Mouse (Mus musculus) mammary gland, adult 2 months (tissue): ENCODE results near the gene Spaca5. TPM values are rescaled to one million over a fixed set of nuclear protein-coding genes. Genes with fewer than 3 reads are reported as not detected.

ENCODE experiments used
- polyA plus RNA-seq: library from polyadenylated mRNA; depleted of rRNA; stranded (reverse); fragments of >200 nt; gene quantifications from 2 replicates; pipeline ENCODE4 v1.2.3, GENCODE M21; 2012; ENCODE audit warnings: low replicate concordance; rRNA removed

The Spaca5 gene
- not detected in 2 replicates for polyA plus RNA-seq

DNA sequence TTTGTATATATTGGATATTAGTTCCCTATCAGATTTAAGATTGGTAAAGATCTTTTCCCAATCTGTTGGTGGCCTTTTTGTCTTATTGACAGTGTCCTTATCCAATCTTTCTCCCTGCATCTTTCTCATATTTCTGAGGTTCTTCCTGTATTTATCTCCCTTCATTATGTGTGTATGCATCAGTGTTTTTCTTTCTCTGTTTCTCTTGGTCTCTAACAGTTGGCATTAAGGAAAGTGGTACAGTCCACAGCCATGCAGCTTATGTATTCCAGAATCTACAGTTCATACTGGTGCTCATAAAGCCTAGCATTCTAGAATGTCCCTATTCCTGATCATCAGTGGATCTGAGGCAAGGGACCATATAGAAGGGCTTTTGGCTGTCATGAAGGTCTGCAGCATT is at the start of gene Spaca5:
Gene Spaca5, plus strand, starts transcription at position 301 of the 400 bp plus-strand sequence.

DNA sequence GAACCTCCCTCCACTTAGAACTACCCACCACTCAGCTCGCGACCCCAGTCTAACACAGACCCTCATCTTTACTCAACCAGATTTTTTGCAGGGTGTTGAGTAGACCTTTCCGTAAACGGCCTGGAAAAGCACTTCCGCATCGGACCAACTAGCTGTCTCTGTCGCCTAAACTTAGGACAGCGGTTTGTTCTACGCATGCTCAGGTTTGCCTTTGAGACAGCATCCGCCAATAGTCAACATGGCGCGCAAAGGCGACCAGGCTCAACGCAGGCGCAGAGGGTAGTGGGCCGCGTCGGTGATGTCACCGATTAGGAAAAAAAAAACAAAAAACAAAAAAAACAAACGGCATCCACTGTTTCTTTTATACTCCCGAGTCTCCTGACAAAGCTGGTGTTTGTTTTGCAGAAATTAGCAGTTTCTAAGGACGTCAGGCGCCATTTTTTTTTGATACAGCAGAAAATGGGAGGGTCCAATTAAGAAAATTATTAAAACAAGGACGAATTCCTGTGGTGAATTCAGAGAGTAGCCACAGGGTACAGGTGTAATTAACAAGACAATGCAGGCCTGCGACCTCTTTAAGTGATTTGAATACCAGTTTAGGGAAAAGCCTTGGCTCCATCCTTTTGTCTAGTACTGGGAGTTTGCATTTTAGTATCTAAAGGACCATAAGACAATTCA is 6.2 kb upstream of the Spaca5 start, which contains the start of gene Zfp182:
Gene Zfp182, minus strand, starts transcription at position 451 of the 678 bp plus-strand sequence.

DNA sequence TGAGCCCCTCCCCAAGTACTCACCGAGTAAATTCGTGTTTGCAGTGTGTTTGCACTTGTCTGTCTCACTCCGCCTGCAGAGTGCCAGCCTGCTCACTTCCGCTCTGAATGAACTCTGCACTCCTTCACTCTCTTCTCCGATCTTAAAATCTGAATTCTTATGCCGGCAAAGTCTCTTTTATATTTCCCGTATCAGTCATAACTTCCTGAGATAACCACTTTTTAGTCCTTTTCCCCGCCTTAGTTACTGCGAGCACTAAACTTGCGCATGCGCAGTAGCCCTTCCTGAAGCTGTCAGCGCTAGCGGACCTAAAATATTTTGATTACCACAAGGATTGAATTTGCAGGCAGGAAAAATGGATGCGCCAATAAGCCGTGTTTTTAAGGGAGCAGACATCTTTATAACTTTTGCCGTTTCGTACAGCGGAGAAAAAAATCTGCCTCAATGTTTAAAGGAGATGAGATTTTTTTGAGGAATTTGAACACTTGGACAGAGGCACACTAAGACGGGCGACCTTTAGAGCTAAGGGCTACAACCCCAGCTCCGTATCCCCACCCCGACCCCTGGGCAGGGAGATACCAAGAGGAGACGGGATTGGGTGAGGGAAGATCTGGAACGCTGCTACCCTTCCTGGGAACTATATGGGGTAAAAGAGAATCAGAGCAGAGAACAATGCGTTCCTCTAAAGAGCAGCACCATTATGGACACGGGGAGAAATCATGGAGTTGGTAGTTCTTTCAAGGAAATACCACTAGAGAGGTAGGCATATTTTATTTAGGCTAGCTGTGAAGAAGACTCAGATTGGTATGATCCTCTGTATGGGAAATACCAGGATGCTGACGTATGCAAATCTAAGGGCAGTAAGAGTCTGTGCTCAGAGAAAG is 21.0 kb downstream of the Spaca5 start, which contains the start of gene Zfp300:
Gene Zfp300, minus strand, starts transcription at position 545 of the 884 bp plus-strand sequence.

DNA sequence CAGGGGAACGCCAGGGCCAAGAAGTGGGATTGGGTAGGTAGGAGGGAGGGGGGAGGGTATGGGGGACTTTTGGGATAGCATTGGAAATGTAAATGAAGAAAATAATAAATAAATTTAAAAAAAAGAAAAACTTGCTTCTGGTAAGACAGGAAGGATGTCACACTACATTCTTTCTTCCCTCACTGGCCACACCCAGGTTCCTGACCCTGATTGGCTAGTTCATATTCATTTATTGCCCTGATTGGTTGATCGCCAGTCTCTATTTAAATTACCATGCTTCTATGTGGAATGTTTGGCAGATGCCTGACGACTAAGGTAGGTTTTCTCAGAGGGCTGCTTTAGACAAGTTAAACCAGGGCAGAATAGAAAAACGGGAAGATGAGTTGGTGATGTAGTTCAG is 47.3 kb downstream of the Spaca5 start, which contains the start of gene Ssxa1:
Gene Ssxa1, plus strand, starts transcription at position 301 of the 400 bp plus-strand sequence.

Other genes starting within 250 kb of the Spaca5 start
- gene Timp1, start 198.2 kb upstream of the Spaca5 start, polyA plus RNA-seq = 16.7 and 20.6 TPM in 2 replicates
- gene Syn1, start 147.4 kb upstream of the Spaca5 start, polyA plus RNA-seq = 0.57 and 0.86 TPM in 2 replicates
- 92.4 and 130 TPM in 2 replicates for gene Cfp, start 136.9 kb upstream of the Spaca5 start, polyA plus RNA-seq
- 18.1 and 24.6 TPM in 2 replicates for gene Elk1, start 117.8 kb upstream of the Spaca5 start, polyA plus RNA-seq
- 9.7 and 28.4 TPM in 2 replicates for gene Uxt, start 106.4 kb upstream of the Spaca5 start, polyA plus RNA-seq
- 0.65 and 1.9 TPM in 2 replicates for gene Zfp182, start 6.1 kb upstream of the Spaca5 start, polyA plus RNA-seq
- gene Zfp300, start 21.1 kb downstream of the Spaca5 start, polyA plus RNA-seq = 0.19 and 0.22 TPM in 2 replicates
- not detected in 2 replicates for gene Ssxa1, start 47.4 kb downstream of the Spaca5 start, polyA plus RNA-seq
- not detected in 2 replicates for gene Gm21876, start 107.2 kb downstream of the Spaca5 start, polyA plus RNA-seq